Mouse (Mus musculus) bone marrow macrophage, adult 2 months (primary cell): ENCODE results near the gene Ftl1-ps1.

ENCODE experiments used
- CTCF ChIP-seq: IDR thresholded peaks from 2 replicates; pipeline ENCODE4 v1.5.1; 2012; ENCODE audit warnings: low read depth, mild to moderate bottlenecking, low read length, moderate library complexity
- POLR2A ChIP-seq: IDR thresholded peaks from 2 replicates; pipeline ENCODE4 v1.6.1; 2012; ENCODE audit warnings: mild to moderate bottlenecking, low read depth, low read length, borderline replicate concordance

DNA sequence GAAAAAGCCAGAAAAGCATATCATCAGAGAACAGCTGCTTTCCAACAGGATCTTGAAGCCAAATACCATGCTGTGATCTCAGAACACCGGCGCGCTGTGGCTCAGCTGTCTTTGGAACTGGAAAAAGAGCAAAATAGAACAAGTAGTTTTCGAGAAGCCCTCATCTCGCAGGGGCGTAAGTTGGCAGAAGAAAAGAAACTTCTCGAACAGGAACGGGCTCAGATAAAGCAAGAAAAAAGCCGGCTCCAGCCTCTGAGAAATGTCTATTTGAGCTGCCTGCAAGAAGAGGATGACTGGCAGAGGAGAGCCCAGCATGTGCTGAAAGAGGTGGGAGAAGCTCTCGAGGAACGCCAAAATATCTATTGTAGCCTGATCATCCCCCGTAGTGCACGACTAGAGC, 43.0 kb upstream of the Ftl1-ps1 start:
- TF ChIP-seq CTCF (no peak), POLR2A (no peak)
